Mouse (Mus musculus) left cerebral cortex, adult 18-20 months (tissue): ENCODE results near the gene Tex26. TPM values are rescaled to one million over a fixed set of nuclear protein-coding genes. Genes with fewer than 3 reads are reported as not detected.

Experiments
- DNase-seq, 2 experiments: peaks; one replicate each; pipeline ENCODE4 v3.0.0; 2021 to 2022; ENCODE audit warnings: low spot score in 2 of 2, mixed read lengths in 1 of 2
- total RNA-seq, 2 experiments: library from RNA; stranded (reverse); gene quantifications; 2 replicates each; pipeline ENCODE4 v1.2.3; 2021

The Tex26 gene
- total RNA-seq, 2 experiments from 2014 or later = 0.54 TPM; not detected in 1

GRCm38 (mm10) chr5:149485447-149485846, 46.0 kb downstream of the Tex26 start:
- no peak for DNase-seq

GRCm38 (mm10) chr5:149488360-149489021, 49.0 kb downstream of the Tex26 start:
- DNase-seq = no peak

- DNase-seq = peak; percentile 45 to 80
These were observed 49.7 kb downstream of the Tex26 start for GRCm38 (mm10) chr5:149489136-149489535.

- no peak for DNase-seq
These were observed 50.8 kb downstream of the Tex26 start for GRCm38 (mm10) chr5:149490275-149490674.

GRCm38 (mm10) chr5:149495655-149496054, 56.2 kb downstream of the Tex26 start:
- no peak for DNase-seq

GRCm38 (mm10) chr5:149496401-149497066, 57.1 kb downstream of the Tex26 start:
- no peak for DNase-seq

- no peak for DNase-seq
These were observed 60.5 kb downstream of the Tex26 start for GRCm38 (mm10) chr5:149499936-149500335.

GRCm38 (mm10) chr5:149503423-149504175, 64.1 kb downstream of the Tex26 start:
- DNase-seq = peak in 1 of 2 experiments; percentile 38

GRCm38 (mm10) chr5:149504985-149505384, 65.5 kb downstream of the Tex26 start:
- DNase-seq = no peak

GRCm38 (mm10) chr5:149506033-149506432, 66.6 kb downstream of the Tex26 start:
- no peak for DNase-seq

- DNase-seq = no peak
These were observed 68.9 kb downstream of the Tex26 start for GRCm38 (mm10) chr5:149508094-149509029.

- no peak for DNase-seq
These were observed 70.9 kb downstream of the Tex26 start for GRCm38 (mm10) chr5:149510323-149510722.

- no peak for DNase-seq
These were observed 73.2 kb downstream of the Tex26 start for GRCm38 (mm10) chr5:149512695-149513094.

GRCm38 (mm10) chr5:149513438-149514086, 74.1 kb downstream of the Tex26 start:
- DNase-seq = no peak

- DNase-seq = no peak
These were observed 74.7 kb downstream of the Tex26 start for GRCm38 (mm10) chr5:149514087-149514671.

GRCm38 (mm10) chr5:149514890-149515289, 75.4 kb downstream of the Tex26 start:
- DNase-seq = no peak

GRCm38 (mm10) chr5:149517116-149517515, 77.7 kb downstream of the Tex26 start:
- DNase-seq = no peak
